29 mouse cellular contexts compared by ENCODE assay signal in genomic region chr8:48008936-48009335, GRCm38 (mm10). TPM values are rescaled to one million over a fixed set of nuclear protein-coding genes. Genes with fewer than 3 reads are reported as not detected.
A peak's percentile ranks its signal among the peaks of the same experiment; 100 is the strongest.
DNase-seq lines count a peak whose midpoint lies in the region; ATAC-seq and TF ChIP-seq lines count a peak whose summit lies in the region.
"Had no signal": no experiment of that assay in that cellular context is flagged by ENCODE, and none has a peak within 500 bp of the region (broad histone marks: within the 10 kb centered on the region; RNA-seq: fewer than 3 reads in every experiment).

No protein-coding gene starts in this region.

- TF ChIP-seq POLR2A in lung, adult 2 months (IDR thresholded peaks at IDR 0.05; ENCODE audit: borderline replicate concordance, extremely low read depth, low read depth, low read length) = no peak
- TF ChIP-seq POLR2A in ES-Bruce4 (IDR thresholded peaks at IDR 0.05; ENCODE audit: insufficient read depth, low read length) (no peak), MEL (IDR thresholded peaks at IDR 0.05; ENCODE audit: control insufficient read depth in 1 of 2, insufficient read depth in 1 of 2, low read depth in 1 of 2, low read length in 2 of 2, poor library complexity in 1 of 2) (no peak)

- H3K27me3 ChIP-seq in ES-Bruce4 (ENCODE audit: control insufficient read depth, insufficient read depth, low read length, poor library complexity, severe bottlenecking) (no peaks in the 10 kb centered on the region), MEL (ENCODE audit: control insufficient read depth in 1 of 2, insufficient read depth in 2 of 2, low read length in 2 of 2) (no peaks in the 10 kb centered on the region)
- H3K27me3 ChIP-seq in hindbrain, embryonic 16.5 days (replicated peaks; ENCODE audit: control insufficient read depth, insufficient read depth, low read length) = no peaks in the 10 kb centered on the region
- H3K27me3 ChIP-seq: forebrain, embryonic 13.5 days; heart, embryonic 13.5 days; intestine, embryonic 15.5 days; limb, embryonic 15.5 days; liver, embryonic 13.5 days; lung, embryonic 15.5 days had no signal

- peak; percentile 7 for DNase-seq in lung, postnatal 14 days
- DNase-seq in lung, adult 2 months = no peak
- peak; percentile 80 for DNase-seq in MEL (ENCODE audit: low read depth, low spot score)
- no peak for DNase-seq in kidney, adult 8-10 months
- DNase-seq: adrenal gland, adult 2 months; cerebellum, adult 18-20 months; cerebellum, postnatal 14 days; gastrocnemius, postnatal 36 days; heart, postnatal 10 days; kidney, adult 9 months; kidney, postnatal 10 days; layer of hippocampus, adult 9-11 months; liver, embryonic 13.5 days; midbrain, embryonic 14.5 days; thymus, postnatal 14 days had no signal

- H3K36me3 ChIP-seq in ES-Bruce4 (ENCODE audit: control insufficient read depth, insufficient read depth, low read length, poor library complexity, severe bottlenecking) (no peaks in the 10 kb centered on the region), MEL (ENCODE audit: control insufficient read depth in 1 of 2, insufficient read depth in 2 of 2, low read length in 2 of 2) (peaks cover 0 to 5% of the 10 kb centered on the region in 2 experiments; a peak in 2 of 4 replicates)
- no peaks in the 10 kb centered on the region for H3K36me3 ChIP-seq in hindbrain, embryonic 16.5 days (ENCODE audit: control insufficient read depth, insufficient read depth, low read length)
- H3K36me3 ChIP-seq: heart, embryonic 13.5 days; hindbrain, embryonic 10.5 days; intestine, embryonic 15.5 days; limb, embryonic 10.5 days; limb, embryonic 15.5 days; liver, embryonic 13.5 days; lung, embryonic 15.5 days had no signal

- H3K9me3 ChIP-seq in ES-Bruce4 (replicated peaks; ENCODE audit: control insufficient read depth, insufficient read depth, low read length, poor library complexity, severe bottlenecking) (no peaks in the 10 kb centered on the region), MEL (replicated peaks; ENCODE audit: insufficient read depth, low read length) (no peaks in the 10 kb centered on the region)
- H3K9me3 ChIP-seq in hindbrain, embryonic 16.5 days (ENCODE audit: control insufficient read depth, low read length) = no peaks in the 10 kb centered on the region
- H3K9me3 ChIP-seq: forebrain, embryonic 13.5 days; heart, embryonic 13.5 days; hindbrain, embryonic 10.5 days; intestine, embryonic 15.5 days; limb, embryonic 10.5 days; limb, embryonic 15.5 days; liver, embryonic 13.5 days; lung, embryonic 15.5 days had no signal

- H3K9ac ChIP-seq in ES-Bruce4 (ENCODE audit: low read depth, poor library complexity, severe bottlenecking) (no peak overlapping the region), MEL (ENCODE audit: control insufficient read depth, low read depth, low read length, poor library complexity, severe bottlenecking) (peak overlapping the region; percentile 29; the same call in 1 of the 2 replicates)
- H3K9ac ChIP-seq in hindbrain, embryonic 16.5 days (ENCODE audit: low read depth, low read length) = no peak overlapping the region
- H3K9ac ChIP-seq: forebrain, embryonic 13.5 days; heart, embryonic 13.5 days; intestine, embryonic 15.5 days; limb, embryonic 15.5 days; liver, embryonic 13.5 days; lung, embryonic 15.5 days had no signal

- no peak overlapping the region for H3K4me3 ChIP-seq in lung, adult 2 months (replicated peaks; ENCODE audit: extremely low read depth, low read depth, low read length)
- no peak overlapping the region for H3K4me3 ChIP-seq in ES-Bruce4 (ENCODE audit: low read depth, low read length)
- peak overlapping the region; percentile 49 to 50 for H3K4me3 ChIP-seq in MEL (ENCODE audit: control insufficient read depth in 1 of 2, insufficient read depth in 1 of 2, low read depth in 2 of 2, low read length in 2 of 2)
- no peak overlapping the region for H3K4me3 ChIP-seq in hindbrain, embryonic 16.5 days (ENCODE audit: low read length)
- H3K4me3 ChIP-seq: forebrain, embryonic 13.5 days; heart, embryonic 13.5 days; hindbrain, embryonic 10.5 days; intestine, embryonic 15.5 days; limb, embryonic 10.5 days; limb, embryonic 15.5 days; liver, embryonic 13.5 days; lung, embryonic 15.5 days had no signal

- TF ChIP-seq RAD21 in MEL (IDR thresholded peaks at IDR 0.05; ENCODE audit: low read depth, low read length) = no peak

- 0 out of 2 replicates have a peak, but pooled peaks have one; percentile 34 for ATAC-seq in megakaryocyte progenitor cell, adult 5-6 weeks (replicated peaks; ENCODE audit: poor library complexity)
- ATAC-seq in hindbrain, embryonic 16.5 days = no peak
- ATAC-seq: activated CD4-positive, CD25-positive, alpha-beta regulatory T cell, adult 4 months; CD4-positive, CD25-positive, alpha-beta regulatory T cell, adult 4 months; forebrain, embryonic 13.5 days; hindbrain, postnatal 0 days; intestine, embryonic 15.5 days had no signal

- no peak for TF ChIP-seq CTCF in lung, adult 2 months (IDR thresholded peaks at IDR 0.05; ENCODE audit: insufficient read depth, low read length)
- TF ChIP-seq CTCF in ES-Bruce4 (IDR thresholded peaks at IDR 0.05; ENCODE audit: low read depth, low read length) (peak; percentile 19), MEL (IDR thresholded peaks at IDR 0.05 in 2 of 3, conservative IDR thresholded peaks at IDR 0.05 in 1 of 3; ENCODE audit: control insufficient read depth in 1 of 3, insufficient read depth in 1 of 3, low read depth in 2 of 3, low read length in 3 of 3, poor library complexity in 1 of 3, severe bottlenecking in 1 of 3) (peak in 1 of 3 experiments; percentile 17; a peak in 2 of 6 replicates)

- H3K4me2 ChIP-seq in hindbrain, embryonic 16.5 days (ENCODE audit: low read length) = no peak overlapping the region
- H3K4me2 ChIP-seq: forebrain, embryonic 13.5 days; heart, embryonic 13.5 days; intestine, embryonic 15.5 days; limb, embryonic 15.5 days; liver, embryonic 13.5 days; lung, embryonic 15.5 days had no signal

- no peak overlapping the region for H3K27ac ChIP-seq in ES-Bruce4 (ENCODE audit: insufficient read depth, low read length)
- peak overlapping the region; percentile 15; the same call in 1 of the 2 replicates for H3K27ac ChIP-seq in MEL (ENCODE audit: control insufficient read depth, low read depth, low read length)
- no peak overlapping the region for H3K27ac ChIP-seq in hindbrain, embryonic 16.5 days (ENCODE audit: low read depth, low read length)
- H3K27ac ChIP-seq: forebrain, embryonic 13.5 days; heart, embryonic 13.5 days; hindbrain, embryonic 10.5 days; hindbrain, postnatal 0 days; intestine, embryonic 15.5 days; limb, embryonic 10.5 days; limb, embryonic 15.5 days; liver, embryonic 13.5 days; lung, embryonic 15.5 days; macrophage had no signal

- no peaks in the 10 kb centered on the region for H3K4me1 ChIP-seq in lung, adult 2 months (ENCODE audit: control insufficient read depth, insufficient read depth, low read length)
- H3K4me1 ChIP-seq in ES-Bruce4 (ENCODE audit: control insufficient read depth, insufficient read depth, low read length) (no peaks in the 10 kb centered on the region), MEL (ENCODE audit: control insufficient read depth in 1 of 2, insufficient read depth in 2 of 2, low read length in 2 of 2) (peaks cover 0 to 5% of the 10 kb centered on the region in 2 experiments; a peak in 3 of 4 replicates)
- no peaks in the 10 kb centered on the region for H3K4me1 ChIP-seq in hindbrain, embryonic 16.5 days (ENCODE audit: control insufficient read depth, insufficient read depth, low read depth, low read length)
- H3K4me1 ChIP-seq: forebrain, embryonic 13.5 days; heart, embryonic 13.5 days; hindbrain, embryonic 10.5 days; intestine, embryonic 15.5 days; limb, embryonic 10.5 days; limb, embryonic 15.5 days; liver, embryonic 13.5 days; lung, embryonic 15.5 days had no signal

- no peak for TF ChIP-seq EP300 in ES-Bruce4 (IDR thresholded peaks at IDR 0.05; ENCODE audit: insufficient read depth, low read depth, low read length)
- TF ChIP-seq EP300 in MEL (IDR thresholded peaks at IDR 0.05; ENCODE audit: low read depth in 1 of 2, low read length in 2 of 2) = no peak

- no peaks in the 10 kb centered on the region for H3K79me2 ChIP-seq in MEL (ENCODE audit: control insufficient read depth, insufficient read depth, low read length, poor library complexity)

- WGBS in lung, adult 2 months = 83% methylated on average over 8 of the region's 8 CpGs
- 81% methylated on average over 8 of the region's 8 CpGs for WGBS in hindbrain, embryonic 16.5 days

TF ChIP-seq in MEL, 35 proteins besides CTCF, POLR2A, EP300 and RAD21:
- TF ChIP-seq TBP (IDR thresholded peaks at IDR 0.05; ENCODE audit: low read depth, low read length) = 0 out of 2 replicates have a peak, but pooled peaks have one; percentile 35
- TF ChIP-seq NRF1 (IDR thresholded peaks at IDR 0.05; ENCODE audit: insufficient read depth, low read depth, low read length, poor library complexity, severe bottlenecking) = peak; percentile 83
- no peak for TF ChIP-seq BHLHE40 (IDR thresholded peaks at IDR 0.05; ENCODE audit: borderline replicate concordance, low read depth, low read length)
TF ChIP-seq in MEL: peak in this region for 2.

RNA-seq across cellular contexts. Expression of gene Wwc2, which starts 18.2 kb away (rescaled TPM):
- polyA plus RNA-seq in lung, adult 2 months (2012; rRNA removed) = 24.7 and 25.5 TPM in 2 replicates
- polyA plus RNA-seq in ES-Bruce4 (2011; ENCODE audit: insufficient read depth, insufficient read length, low read depth, missing spikeins) = 42.2 and 43.0 TPM in 2 replicates
- 6.3 and 7.5 TPM in 2 replicates for total RNA-seq in MEL (2012; rRNA removed)
- polyA plus RNA-seq in MEL (2012; ENCODE audit: insufficient read depth in 1 of 2, insufficient read length in 2 of 2, low read depth in 1 of 2, low replicate concordance in 2 of 2, missing spikeins in 1 of 2) = 10 to 100 TPM in 1 of 2 experiments, not detected in 1; 14.8 TPM
- total RNA-seq in megakaryocyte progenitor cell, adult 5-6 weeks (2015) = 5.2 and 6.1 TPM in 2 replicates
- 5.6 and 6.3 TPM in 2 replicates for total RNA-seq in megakaryocyte progenitor cell, adult 5-6 weeks (2017)
- polyA plus RNA-seq in hindbrain, embryonic 16.5 days (2015; fragmentation: Nextera tagmentation; extraction: Ambion mirVana) = 5.4 and 5.8 TPM in 2 replicates

Comparison
In these comparisons a context has a peak if more than half of its experiments do, and no peak if none do; other contexts are left out.
1. DNase-seq: peak in lung, postnatal 14 days (single experiment) and MEL (single experiment); none in lung, adult 2 months (single experiment) and kidney, adult 8-10 months (0 of 2).
2. H3K4me3 ChIP-seq: peak in MEL (2 of 2); none in lung, adult 2 months (single experiment), ES-Bruce4 (single experiment) and hindbrain, embryonic 16.5 days (single experiment).